Mouse (Mus musculus) brain, embryonic 14.5 days (tissue): ENCODE data around the gene Tgfbrap1.

Experiments used
- CTCF ChIP-seq: fragments of 200-500 bp; IDR thresholded peaks from 2 replicates; pipeline ENCODE4 v1.5.1; 2012; ENCODE audit warnings: inconsistent platforms, mild to moderate bottlenecking, moderate library complexity, borderline replicate concordance; ENCODE audit not compliant: insufficient read depth, insufficient read length; ENCODE audit errors: extremely low read depth
- POLR2A ChIP-seq: fragments of 200-500 bp; IDR thresholded peaks from 2 replicates; pipeline ENCODE4 v1.6.1; 2012; ENCODE audit warnings: mild to moderate bottlenecking, inconsistent platforms, borderline replicate concordance; ENCODE audit not compliant: poor library complexity, insufficient read depth, insufficient read length, severe bottlenecking; ENCODE audit errors: extremely low read depth

DNA sequence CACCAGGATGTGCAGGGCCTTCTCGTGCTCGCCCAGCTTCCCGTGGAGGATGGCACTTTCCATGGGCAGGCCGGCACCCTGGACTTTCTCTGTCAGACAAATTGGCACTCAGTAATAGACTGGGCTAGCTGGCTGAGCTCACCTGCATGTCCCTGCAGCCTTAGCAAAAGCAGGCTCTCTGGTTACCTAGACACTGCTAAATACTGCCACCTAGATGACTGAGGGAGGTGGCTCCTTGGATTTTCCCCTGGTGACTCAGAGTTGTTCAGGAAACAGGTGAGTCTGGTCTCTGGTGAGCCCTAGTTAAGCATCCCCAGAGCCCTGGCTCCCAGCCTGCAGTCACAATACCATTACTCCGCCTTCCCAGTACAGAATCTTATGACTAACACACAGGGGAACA lies 46.5 kb downstream of the Tgfbrap1 start:
- TF ChIP-seq CTCF: peak; percentile 30; the same call in 1 of the 2 replicates
- TF ChIP-seq POLR2A: no peak
